ENCODE assay signal across 8 mouse cellular contexts in the genomic region with DNA sequence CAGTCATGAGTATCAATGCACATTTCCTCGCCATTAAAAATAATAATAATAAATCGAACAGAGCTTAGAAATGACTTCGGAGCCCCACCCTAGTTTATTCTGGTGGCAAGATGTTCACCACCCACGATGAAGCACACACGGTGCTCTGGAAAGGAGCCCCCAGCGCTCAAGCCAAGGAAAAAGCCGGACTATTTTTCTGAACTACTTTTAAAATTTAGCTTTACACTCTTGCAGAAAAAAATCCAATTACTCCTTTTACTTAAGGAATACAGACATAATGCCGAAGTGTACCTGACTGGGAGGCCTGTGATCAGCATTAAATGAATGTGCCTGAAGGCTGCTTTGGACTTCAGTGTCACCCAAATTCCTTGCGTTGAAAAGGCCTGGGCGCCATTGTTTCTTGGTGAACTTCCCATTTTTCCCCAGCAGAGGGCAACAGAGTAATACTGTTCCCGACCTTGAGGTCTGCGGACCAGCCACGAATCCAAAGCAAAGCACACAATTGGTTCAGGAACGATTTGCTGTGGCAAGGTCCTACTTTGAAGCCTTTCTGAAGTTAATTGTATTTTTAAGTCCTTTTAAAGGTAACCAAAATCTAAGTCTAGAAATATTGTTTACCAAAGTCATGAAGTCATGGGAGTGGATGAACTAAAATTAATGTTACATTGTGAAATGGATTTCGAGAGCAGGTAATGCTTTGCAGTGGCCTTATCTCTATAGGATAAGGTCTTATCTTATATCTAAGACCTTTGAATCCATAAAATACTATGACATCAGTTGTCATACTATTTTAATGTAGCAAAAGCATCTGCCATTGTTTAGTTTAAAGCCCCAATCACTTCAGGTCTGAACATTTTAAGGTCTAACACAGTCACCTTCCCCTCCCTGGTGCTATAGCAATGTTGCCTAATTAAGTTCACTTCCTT.
DNase-seq lines count a peak whose midpoint lies in the region; ATAC-seq lines count a peak whose summit lies in the region.

No protein-coding gene starts in this region.

- no peak overlapping the region for H3K4me3 ChIP-seq in limb, embryonic 11.5 days (ENCODE audit: low read depth, low read length)

- H3K9ac ChIP-seq in limb, embryonic 11.5 days (ENCODE audit: low read length): no peak overlapping the region

- H3K9me3 ChIP-seq in limb, embryonic 11.5 days (ENCODE audit: control insufficient read depth, low read length): no peaks in the 10 kb centered on the region

- H3K27ac ChIP-seq in limb, embryonic 11.5 days (replicated peaks; ENCODE audit: low read depth, low read length): no peak overlapping the region

- H3K27me3 ChIP-seq in limb, embryonic 11.5 days (ENCODE audit: control insufficient read depth, insufficient read depth, low read length): no peaks in the 10 kb centered on the region
- no peaks in the 10 kb centered on the region for H3K27me3 ChIP-seq in splenic B cell, adult 2 months (ENCODE audit: control insufficient read depth, insufficient read depth, low read length, poor library complexity, severe bottlenecking)

- ATAC-seq in limb, embryonic 11.5 days (ENCODE audit: insufficient number of reproducible peaks, low FRiP score, low TSS enrichment, low read depth): peak; percentile 51; the same call in 1 of the 2 replicates

- 38% methylated on average over 15 of the region's 15 CpGs for WGBS in limb, embryonic 11.5 days

- DNase-seq in 3134 (ENCODE audit: extremely low read depth, insufficient read length, low spot score): peak; percentile 13
- DNase-seq in adrenal gland, adult (ENCODE audit: inconsistent age in 2 of 2, low spot score in 1 of 2): peak; percentile 63 to 91
- DNase-seq in embryo, embryonic 10 days (ENCODE audit: low spot score): peak; percentile 85
- DNase-seq in gastrocnemius, postnatal 4 days (ENCODE audit: low spot score in 2 of 2): peak; percentile 59 to 70
- DNase-seq in kidney, adult 9 months: peak; percentile 77
- DNase-seq in limb, embryonic 11.5 days (ENCODE audit: low spot score): peak; percentile 84
- DNase-seq in naive thymus-derived CD4-positive, alpha-beta T cell, adult 2 months (ENCODE audit: low read depth): peak; percentile 57
- peak; percentile 55 for DNase-seq in splenic B cell, adult 2 months (ENCODE audit: low read depth, low spot score)

- H3K36me3 ChIP-seq in limb, embryonic 11.5 days (ENCODE audit: control insufficient read depth, insufficient read depth, low read length): no peaks in the 10 kb centered on the region
- H3K36me3 ChIP-seq in splenic B cell, adult 2 months (ENCODE audit: control insufficient read depth, insufficient read depth, low read length, poor library complexity, severe bottlenecking): no peaks in the 10 kb centered on the region

- no peaks in the 10 kb centered on the region for H3K4me1 ChIP-seq in limb, embryonic 11.5 days (ENCODE audit: control insufficient read depth, insufficient read depth, low read length)

- H3K4me2 ChIP-seq in limb, embryonic 11.5 days (ENCODE audit: low read depth, severe bottlenecking): no peak overlapping the region

Comparison
In these comparisons a context has a peak if more than half of its experiments do, and no peak if none do; other contexts are left out.
1. DNase-seq: peak in every context shown above with its lines; median percentile 85 in embryo, embryonic 10 days; 84 in limb, embryonic 11.5 days; 77 in adrenal gland, adult; 77 in kidney, adult 9 months; 64 in gastrocnemius, postnatal 4 days; 57 in naive thymus-derived CD4-positive, alpha-beta T cell, adult 2 months; 55 in splenic B cell, adult 2 months; 13 in 3134.